Mouse (Mus musculus): ENCODE results near the gene Auts2. TPM values are rescaled to one million over a fixed set of nuclear protein-coding genes. Genes with fewer than 3 reads are reported as not detected.

Auts2 gene
- polyA plus RNA-seq, 1 experiment from 2014 or later = 73.6 TPM

DNA sequence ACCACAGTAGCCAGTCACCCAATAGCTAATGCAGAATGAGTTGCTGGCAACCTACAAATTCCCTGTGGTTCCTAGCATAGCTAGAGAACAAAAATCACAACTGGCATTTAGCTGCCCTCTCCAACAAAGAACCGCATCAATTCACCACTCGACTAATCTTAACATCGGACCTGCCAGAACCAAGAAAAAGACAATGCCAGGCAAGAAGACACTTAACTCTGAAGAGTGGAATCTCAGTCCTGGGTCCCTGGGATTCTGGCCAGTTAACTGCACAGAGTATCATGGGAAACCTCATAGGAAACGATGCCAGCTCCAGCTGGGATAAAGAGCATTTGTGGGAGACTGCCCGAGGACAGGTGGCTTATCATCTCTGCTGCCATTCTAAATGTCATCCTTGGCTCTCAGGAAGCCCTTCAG is 70.2 kb downstream of the Auts2 start:
- Histone ChIP-seq H3K27ac (no peak overlapping the region), H3K36me3 (no peaks in the 10 kb centered on the region), H3K4me1 (peaks cover 20% of the 10 kb centered on the region), H3K4me2 (replicated peaks) (no peak overlapping the region), H3K9me3 (no peaks in the 10 kb centered on the region), H3K27me3 (no peaks in the 10 kb centered on the region), H3K9ac (no peak overlapping the region), H3K4me3 (no peak overlapping the region)
- ATAC-seq (ENCODE audit: insufficient number of reproducible peaks, insufficient read depth, low FRiP score, low TSS enrichment) = no peak
- 82% methylated on average over 5 of the region's 5 CpGs for WGBS

DNA sequence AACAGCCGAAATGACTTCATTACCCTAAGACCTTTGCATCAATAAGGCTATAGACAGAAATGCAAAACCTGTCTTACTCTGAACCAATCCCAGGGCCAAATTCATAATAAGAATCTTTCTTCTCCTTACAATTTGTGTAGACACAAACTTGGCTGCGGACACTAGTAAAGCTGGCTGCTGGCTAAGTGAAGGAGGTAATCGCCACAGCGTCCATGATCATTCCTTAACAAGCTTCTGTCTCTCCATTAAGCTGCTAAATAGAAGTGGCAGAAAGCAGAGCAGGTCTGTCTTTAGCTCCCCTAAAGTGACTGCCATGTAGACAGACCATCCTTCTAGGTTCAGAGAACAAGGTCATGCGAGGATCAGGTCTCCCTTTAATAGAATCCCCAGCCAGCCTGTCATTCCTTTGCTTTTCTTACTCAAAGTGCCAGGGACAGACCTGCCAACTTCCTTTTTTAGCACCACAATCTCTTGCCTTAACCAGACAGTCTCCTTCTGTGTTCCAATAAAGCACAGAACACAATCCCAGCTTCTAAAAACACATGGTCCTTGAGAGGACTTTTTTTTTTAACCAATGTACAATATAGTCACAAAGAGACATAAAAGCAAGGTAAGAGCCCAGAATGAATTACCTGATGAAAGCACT is 70.8 kb downstream of the Auts2 start:
- Histone ChIP-seq H3K4me3 (no peak overlapping the region), H3K27me3 (no peaks in the 10 kb centered on the region), H3K4me1 (peaks cover 17% of the 10 kb centered on the region), H3K9me3 (no peaks in the 10 kb centered on the region), H3K36me3 (no peaks in the 10 kb centered on the region), H3K27ac (no peak overlapping the region), H3K4me2 (replicated peaks) (no peak overlapping the region), H3K9ac (no peak overlapping the region)
- 84% methylated on average over 5 of the region's 5 CpGs for WGBS
- ATAC-seq (ENCODE audit: insufficient number of reproducible peaks, insufficient read depth, low FRiP score, low TSS enrichment) = no peak

DNA sequence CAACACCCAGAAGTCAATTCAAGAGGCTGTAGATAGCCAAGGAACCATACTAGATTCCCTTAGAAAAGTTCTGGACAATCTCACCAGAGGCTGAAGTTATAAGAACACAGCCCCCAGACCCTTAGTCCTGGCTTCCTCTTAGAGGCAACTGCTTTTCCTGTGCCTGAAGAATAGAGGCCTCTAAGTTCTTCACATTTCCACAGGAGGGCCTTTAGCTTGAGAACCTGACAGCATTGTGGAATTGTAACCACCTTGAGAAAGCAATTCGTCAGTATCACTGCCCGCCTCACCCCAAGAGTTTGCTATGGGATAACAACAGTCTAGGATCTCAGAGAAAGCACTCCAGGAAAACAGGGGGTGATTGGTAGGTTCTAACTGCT is 75.8 kb downstream of the Auts2 start:
- ATAC-seq (ENCODE audit: insufficient number of reproducible peaks, insufficient read depth, low FRiP score, low TSS enrichment) = no peak
- Histone ChIP-seq H3K27me3 (no peaks in the 10 kb centered on the region), H3K9ac (no peak overlapping the region), H3K4me3 (no peak overlapping the region), H3K4me2 (replicated peaks) (no peak overlapping the region), H3K9me3 (no peaks in the 10 kb centered on the region), H3K36me3 (no peaks in the 10 kb centered on the region), H3K27ac (no peak overlapping the region), H3K4me1 (peaks cover 6% of the 10 kb centered on the region)
- 65% methylated on average over 2 of the region's 2 CpGs for WGBS

DNA sequence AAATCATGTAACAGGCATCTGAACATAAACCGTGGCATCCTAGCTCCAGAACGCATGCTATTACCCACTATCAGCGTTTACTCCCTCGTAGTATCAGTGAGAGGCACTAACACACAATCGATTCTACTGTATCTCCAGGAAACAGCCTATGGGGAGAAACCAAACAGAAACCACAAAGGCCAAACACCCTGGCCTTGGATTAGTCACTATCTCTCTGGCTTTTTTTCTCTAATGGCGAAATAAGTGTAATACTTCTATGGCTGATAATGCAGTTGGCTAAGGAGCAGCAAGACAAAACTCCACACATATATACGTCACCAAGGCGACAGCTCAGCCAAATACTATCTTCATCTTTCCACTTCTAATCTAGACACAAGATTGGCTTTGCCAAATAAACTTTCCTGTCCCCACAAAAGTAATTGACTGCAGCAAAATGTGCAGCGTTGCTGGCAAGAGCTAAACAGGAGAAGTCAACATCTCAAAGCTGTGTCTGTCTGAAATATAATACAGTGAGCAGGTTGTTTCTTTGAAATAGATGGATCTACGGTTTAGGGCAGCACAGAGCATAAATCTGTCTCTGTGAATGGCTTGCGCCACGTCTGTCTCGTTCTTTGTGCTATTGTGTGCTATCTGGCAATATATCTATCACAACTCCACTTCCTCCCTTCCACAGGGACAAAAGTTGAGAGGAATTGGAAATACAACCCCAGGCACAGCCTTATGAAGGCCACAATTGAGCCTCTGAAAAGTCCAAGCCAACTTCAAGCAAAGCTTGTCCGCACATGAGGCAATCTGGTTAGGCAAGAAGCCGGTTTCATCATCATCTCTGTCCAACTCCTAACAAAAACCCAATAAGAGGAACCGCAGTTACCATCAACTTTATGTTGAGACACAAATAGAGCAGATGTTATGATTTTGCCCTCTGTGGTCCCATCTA is 76.4 kb downstream of the Auts2 start:
- Histone ChIP-seq H3K27me3 (no peaks in the 10 kb centered on the region), H3K36me3 (no peaks in the 10 kb centered on the region), H3K9me3 (no peaks in the 10 kb centered on the region), H3K4me2 (replicated peaks) (no peak overlapping the region), H3K9ac (no peak overlapping the region), H3K27ac (no peak overlapping the region), H3K4me1 (peaks cover 6% of the 10 kb centered on the region), H3K4me3 (no peak overlapping the region)
- WGBS = 85% methylated on average over 16 of the region's 16 CpGs
- ATAC-seq (ENCODE audit: insufficient number of reproducible peaks, insufficient read depth, low FRiP score, low TSS enrichment) = no peak

DNA sequence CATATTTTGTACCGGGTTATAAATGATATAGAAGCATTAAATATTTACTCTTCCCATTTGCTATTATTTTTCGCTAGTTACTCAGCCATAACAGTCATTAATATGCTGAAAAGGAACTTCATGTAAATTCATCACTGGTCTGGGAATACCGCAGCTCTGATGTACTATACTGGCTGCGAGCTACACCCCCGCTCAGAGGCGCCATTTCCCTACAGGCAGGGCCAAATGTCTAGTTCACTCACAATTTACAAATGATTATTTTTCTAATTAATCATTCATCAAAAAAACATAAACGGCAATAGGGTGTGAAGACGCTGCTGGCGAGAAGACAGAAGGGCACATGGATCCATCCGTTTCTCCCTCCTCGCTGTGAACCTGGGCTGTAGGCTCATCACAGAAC is 80.6 kb downstream of the Auts2 start:
- H3K27ac ChIP-seq = no peak overlapping the region
- WGBS = 89% methylated on average over 11 of the region's 11 CpGs
- no peaks in the 10 kb centered on the region for H3K36me3 ChIP-seq
- no peak overlapping the region for H3K4me3 ChIP-seq
- H3K4me2 ChIP-seq (replicated peaks) = no peak overlapping the region
- no peaks in the 10 kb centered on the region for H3K9me3 ChIP-seq
- no peak overlapping the region for H3K9ac ChIP-seq
- no peaks in the 10 kb centered on the region for H3K27me3 ChIP-seq
- ATAC-seq (ENCODE audit: insufficient number of reproducible peaks, insufficient read depth, low FRiP score, low TSS enrichment) = no peak
- H3K4me1 ChIP-seq = no peaks in the 10 kb centered on the region

DNA sequence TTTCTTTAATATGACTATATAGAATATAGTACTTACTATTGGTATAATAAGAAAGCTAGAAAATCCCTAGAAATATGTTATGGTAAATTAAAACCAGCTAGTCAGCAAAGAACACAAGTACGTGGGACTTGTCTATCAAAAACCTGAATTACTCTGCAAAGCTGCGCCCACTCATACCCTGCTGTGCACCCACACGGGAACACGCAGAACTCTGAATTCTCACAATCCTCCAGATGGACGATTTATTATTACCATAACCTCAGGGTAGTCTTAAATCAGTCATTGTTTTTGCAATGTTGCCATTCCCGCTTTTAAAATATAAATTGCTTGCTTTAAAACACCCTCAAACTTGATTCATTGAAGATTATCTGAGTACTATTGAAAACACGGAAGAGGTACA is 84.6 kb downstream of the Auts2 start:
- WGBS = 76% methylated on average over 7 of the region's 7 CpGs

DNA sequence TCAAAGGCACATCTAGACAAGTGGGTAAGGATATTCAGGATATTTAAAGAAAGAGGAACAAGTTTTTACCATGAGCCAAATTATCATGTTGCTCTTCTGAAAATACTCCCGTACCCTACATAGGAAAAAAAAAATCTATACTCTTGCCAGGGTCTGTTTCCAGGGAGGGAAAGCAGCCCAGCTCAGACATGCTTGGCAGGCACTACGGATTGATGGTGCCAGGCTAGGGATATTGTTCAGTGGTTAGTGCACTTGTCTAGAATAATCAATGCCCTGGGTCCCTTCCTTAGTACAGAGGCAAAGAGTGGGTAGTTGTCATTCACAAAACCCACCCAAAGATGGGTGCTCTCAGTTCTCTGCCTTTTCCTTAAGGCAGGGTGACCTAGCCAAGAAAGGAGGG is 90.8 kb downstream of the Auts2 start:
- Histone ChIP-seq H3K4me1 (0 out of 2 replicates have a peak, but pooled peaks cover 8% of the 10 kb centered on the region), H3K27ac (no peak overlapping the region), H3K9ac (no peak overlapping the region), H3K36me3 (no peaks in the 10 kb centered on the region), H3K27me3 (no peaks in the 10 kb centered on the region), H3K4me2 (replicated peaks) (no peak overlapping the region), H3K4me3 (no peak overlapping the region), H3K9me3 (no peaks in the 10 kb centered on the region)
- ATAC-seq (ENCODE audit: insufficient number of reproducible peaks, insufficient read depth, low FRiP score, low TSS enrichment) = no peak
- 90% methylated on average over 2 of the region's 2 CpGs for WGBS

More for the DNA sequence above, 84.6 kb downstream of the Auts2 start:
- Histone ChIP-seq H3K4me3 (no peak overlapping the region), H3K9me3 (no peaks in the 10 kb centered on the region), H3K4me2 (replicated peaks) (no peak overlapping the region), H3K9ac (no peak overlapping the region), H3K4me1 (0 out of 2 replicates have a peak, but pooled peaks cover 8% of the 10 kb centered on the region), H3K27ac (no peak overlapping the region), H3K27me3 (no peaks in the 10 kb centered on the region), H3K36me3 (no peaks in the 10 kb centered on the region)
- ATAC-seq (ENCODE audit: insufficient number of reproducible peaks, insufficient read depth, low FRiP score, low TSS enrichment) = no peak

DNA sequence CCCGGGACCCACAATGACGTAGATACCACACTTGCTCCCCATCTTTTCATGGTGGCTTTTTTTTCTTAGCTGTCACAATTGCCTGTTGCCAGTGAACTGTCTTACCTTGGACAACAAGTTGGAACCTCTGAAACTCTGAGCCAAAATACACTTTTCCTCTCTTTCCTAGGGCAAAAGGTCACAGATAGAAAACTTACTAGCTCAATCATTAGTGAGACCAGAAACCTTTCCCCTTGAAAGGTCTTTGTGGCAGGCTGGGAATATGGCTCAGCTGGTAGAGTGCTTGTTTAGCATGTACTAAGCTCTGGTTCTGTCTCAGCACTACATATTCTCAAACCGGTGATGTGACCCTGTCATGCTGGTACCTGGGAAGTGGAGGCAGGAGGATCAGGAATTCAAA is 93.1 kb downstream of the Auts2 start:
- Histone ChIP-seq H3K4me2 (replicated peaks) (no peak overlapping the region), H3K27ac (no peak overlapping the region), H3K4me1 (no peaks in the 10 kb centered on the region), H3K9ac (no peak overlapping the region), H3K27me3 (no peaks in the 10 kb centered on the region), H3K9me3 (no peaks in the 10 kb centered on the region), H3K4me3 (no peak overlapping the region), H3K36me3 (no peaks in the 10 kb centered on the region)
- 92% methylated on average over 3 of the region's 3 CpGs for WGBS
- no peak for ATAC-seq (ENCODE audit: insufficient number of reproducible peaks, insufficient read depth, low FRiP score, low TSS enrichment)

DNA sequence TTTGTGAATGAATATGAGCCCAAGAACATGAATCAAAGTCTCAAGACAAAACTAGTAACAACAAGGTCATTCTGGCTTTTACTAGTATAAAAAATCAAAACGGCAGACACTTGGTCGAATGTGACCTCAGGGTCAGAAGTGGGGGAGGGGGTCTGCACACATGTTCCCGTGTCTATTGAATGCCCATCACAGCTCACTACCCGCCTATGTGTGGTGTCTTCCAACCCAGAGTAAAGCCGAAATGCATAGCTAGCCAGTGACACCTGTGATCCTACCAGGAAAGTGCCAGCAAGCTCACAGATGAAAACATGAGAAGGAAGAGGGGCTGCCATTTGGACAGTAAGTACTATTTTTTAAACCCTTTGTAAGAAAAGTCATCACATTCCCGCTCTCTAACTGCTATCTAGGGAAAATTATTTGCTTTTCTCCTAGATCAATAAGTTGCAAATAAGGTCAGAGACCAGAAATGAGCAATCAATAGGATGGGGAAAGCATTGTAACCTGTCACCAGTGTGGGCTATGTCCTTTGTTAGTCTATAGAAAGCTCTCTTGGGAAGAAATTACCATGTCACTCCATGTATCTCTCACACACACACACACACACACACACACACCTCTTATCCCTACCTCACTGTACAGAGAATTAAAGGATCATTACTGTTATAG is 94.6 kb downstream of the Auts2 start:
- WGBS = 65% methylated on average over 6 of the region's 6 CpGs
- H3K4me1 ChIP-seq = no peaks in the 10 kb centered on the region
- no peaks in the 10 kb centered on the region for H3K36me3 ChIP-seq
- H3K9me3 ChIP-seq = no peaks in the 10 kb centered on the region
- no peak overlapping the region for H3K4me2 ChIP-seq (replicated peaks)
- H3K4me3 ChIP-seq = no peak overlapping the region
- no peak overlapping the region for H3K27ac ChIP-seq
- no peak overlapping the region for H3K9ac ChIP-seq
- H3K27me3 ChIP-seq = no peaks in the 10 kb centered on the region
- no peak for ATAC-seq (ENCODE audit: insufficient number of reproducible peaks, insufficient read depth, low FRiP score, low TSS enrichment)

DNA sequence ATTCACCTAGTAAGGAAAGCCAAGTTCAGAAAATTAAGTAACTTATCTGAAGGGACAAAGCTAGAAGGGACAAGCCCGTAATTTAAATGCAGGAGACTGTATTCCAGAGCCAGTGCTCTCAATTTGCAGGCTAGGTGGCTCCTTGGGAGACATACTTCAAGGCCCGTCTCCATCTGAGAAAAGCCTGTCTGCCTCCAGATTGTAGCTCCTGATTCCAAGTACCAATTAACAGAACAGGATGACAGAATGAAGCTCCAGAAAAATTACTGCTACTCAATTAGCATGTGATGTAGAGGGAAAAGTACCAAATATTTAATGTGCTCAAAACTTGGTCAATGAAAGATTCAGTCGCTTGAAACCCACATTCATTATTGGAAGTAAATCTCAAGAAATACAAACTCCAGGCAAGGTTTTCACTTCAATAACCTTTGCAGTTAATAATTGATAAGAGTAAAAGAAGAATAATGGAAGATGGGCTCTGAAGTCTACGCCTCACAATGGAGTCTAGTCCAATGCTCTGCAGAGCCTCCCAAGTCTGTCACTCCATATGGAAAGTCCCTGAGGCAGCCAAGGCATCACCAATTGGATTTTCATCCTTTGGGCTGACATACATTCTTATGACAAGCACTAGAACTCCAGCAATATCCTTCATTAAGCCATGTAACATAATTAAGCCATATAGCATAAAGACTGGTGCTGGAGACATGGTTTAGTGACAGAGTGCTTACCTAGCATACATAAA is 97.8 kb downstream of the Auts2 start:
- WGBS = 87% methylated on average over 4 of the region's 4 CpGs
- H3K36me3 ChIP-seq = no peaks in the 10 kb centered on the region
- no peak overlapping the region for H3K27ac ChIP-seq
- no peaks in the 10 kb centered on the region for H3K27me3 ChIP-seq
- H3K4me2 ChIP-seq (replicated peaks) = no peak overlapping the region
- no peaks in the 10 kb centered on the region for H3K9me3 ChIP-seq
- H3K9ac ChIP-seq = no peak overlapping the region
- H3K4me1 ChIP-seq = peaks cover 1% of the 10 kb centered on the region; the same call in 1 of the 2 replicates
- no peak for ATAC-seq (ENCODE audit: insufficient number of reproducible peaks, insufficient read depth, low FRiP score, low TSS enrichment)
- H3K4me3 ChIP-seq = no peak overlapping the region

DNA sequence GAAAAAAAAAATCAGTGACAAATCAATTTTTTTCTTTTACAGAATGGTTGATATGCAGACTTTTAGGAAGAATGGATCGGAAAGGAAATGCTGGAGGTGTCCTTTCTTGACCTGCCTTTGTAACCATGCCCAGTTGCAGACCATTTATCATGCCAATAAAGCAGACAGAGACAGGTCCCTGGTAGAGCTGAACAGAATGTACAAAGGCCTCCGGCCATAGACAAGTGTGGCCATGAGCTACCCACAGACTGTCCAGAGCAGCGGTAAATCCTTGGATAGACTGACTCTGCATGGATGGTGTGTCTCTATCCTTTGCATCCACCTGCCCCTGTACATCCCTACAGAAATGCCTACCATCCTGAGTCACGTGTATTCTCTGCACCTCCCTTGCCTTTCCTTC is 100.2 kb downstream of the Auts2 start:
- Histone ChIP-seq H3K9ac (no peak overlapping the region), H3K27me3 (no peaks in the 10 kb centered on the region), H3K9me3 (no peaks in the 10 kb centered on the region), H3K4me3 (no peak overlapping the region), H3K4me2 (replicated peaks) (no peak overlapping the region), H3K36me3 (no peaks in the 10 kb centered on the region), H3K4me1 (peaks cover 10% of the 10 kb centered on the region; the same call in 1 of the 2 replicates), H3K27ac (no peak overlapping the region)
- WGBS = 85% methylated on average over 4 of the region's 4 CpGs
- ATAC-seq (ENCODE audit: insufficient number of reproducible peaks, insufficient read depth, low FRiP score, low TSS enrichment) = no peak
